Mouse (Mus musculus) heart, adult 2 months (tissue): ENCODE results near the gene Cst7.
"Not testable (repeated sequence)": the region's sequence is repeated elsewhere in the genome, so short reads cannot be mapped to it uniquely, and the experiment has no call there.

Source experiments
- CTCF ChIP-seq: fragments of 200-600 bp; IDR thresholded peaks from 2 replicates; pipeline ENCODE4 v1.8.1; 2022; ENCODE audit warnings: antibody characterized with exemption, mild to moderate bottlenecking, moderate library complexity
- POLR2A ChIP-seq: fragments of 200-500 bp; IDR thresholded peaks from 2 replicates; pipeline ENCODE4 v1.6.1; 2011; ENCODE audit warnings: mild to moderate bottlenecking, low read depth, low read length, control low read depth; ENCODE audit not compliant: insufficient read depth

- TF ChIP-seq POLR2A, CTCF: not testable (repeated sequence)
Observed at GRCm38 (mm10) chr2:150549576-150549975, 20.6 kb upstream of the Cst7 start.
